Mouse (Mus musculus) liver, adult 2 months (tissue): ENCODE data around the gene Spef1.

Experiments used
- CTCF ChIP-seq: fragments of 200-500 bp; IDR thresholded peaks from 2 replicates; pipeline ENCODE4 v1.5.1; 2011; ENCODE audit warnings: low read depth, low read length, control low read depth
- POLR2A ChIP-seq: fragments of 200-500 bp; IDR thresholded peaks from 2 replicates; pipeline ENCODE4 v1.6.1; 2011; ENCODE audit warnings: low read length, control low read depth; ENCODE audit not compliant: insufficient read depth; ENCODE audit errors: extremely low read depth

GRCm38 (mm10) chr2:131196606-131197316, 9.7 kb upstream of the Spef1 start:
- TF ChIP-seq POLR2A (no peak), CTCF (no peak)
